Mouse (Mus musculus): ENCODE measurements around the gene Lrriq4.

- TF ChIP-seq CTCF (IDR thresholded peaks at IDR 0.05; ENCODE audit: extremely low read depth, insufficient read depth, low read length) (no peak), POLR2A (IDR thresholded peaks at IDR 0.05; ENCODE audit: extremely low read depth, insufficient read depth, low read length) (no peak)
Measured at GRCm38 (mm10) chr3:30646761-30647160, 2.5 kb downstream of the Lrriq4 start.

All from cortical plate, adult 2 months (tissue).